Mouse (Mus musculus) kidney, embryonic 15.5 days (tissue): ENCODE data around the gene Tenm2. TPM values are rescaled to one million over a fixed set of nuclear protein-coding genes. Genes with fewer than 3 reads are reported as not detected.

Experiments
- ATAC-seq: fragments of 200-750 bp; cut with Nextera tagmentation; replicated peaks from 2 replicates; pipeline ENCODE4 v1.8.0; 2017; ENCODE audit warnings: moderate TSS enrichment; ENCODE audit not compliant: low FRiP score
- H3K27ac ChIP-seq: fragments of 300-500 bp; sonication (generic); 2 replicates; pipeline ENCODE4 v1.5.1; 2015; ENCODE audit warnings: mild to moderate bottlenecking, inconsistent platforms
- H3K27me3 ChIP-seq: fragments of 300-500 bp; sonication (generic); 2 replicates; pipeline ENCODE4 v1.6.1; 2015; ENCODE audit warnings: inconsistent platforms
- H3K36me3 ChIP-seq: fragments of 300-500 bp; sonication (generic); 2 replicates; pipeline ENCODE4 v1.6.1; 2015; ENCODE audit warnings: inconsistent platforms
- H3K4me1 ChIP-seq: fragments of 300-500 bp; sonication (generic); 2 replicates; pipeline ENCODE4 v1.6.1; 2015; ENCODE audit warnings: inconsistent platforms
- H3K4me2 ChIP-seq: fragments of 300-500 bp; sonication (generic); 2 replicates; pipeline ENCODE4 v1.6.1; 2015; ENCODE audit warnings: moderate library complexity, mild to moderate bottlenecking, inconsistent platforms
- H3K4me3 ChIP-seq: fragments of 300-500 bp; sonication (generic); replicated peaks from 2 replicates; pipeline ENCODE4 v1.5.1; 2015; ENCODE audit warnings: mild to moderate bottlenecking, inconsistent platforms
- H3K9ac ChIP-seq: fragments of 300-500 bp; sonication (generic); 2 replicates; pipeline ENCODE4 v1.6.1; 2015; ENCODE audit warnings: mild to moderate bottlenecking, inconsistent platforms
- H3K9me3 ChIP-seq: fragments of 300-500 bp; sonication (generic); replicated peaks from 2 replicates; pipeline ENCODE4 v1.6.1; 2016; ENCODE audit warnings: inconsistent platforms
- WGBS: fragments of 180-500 bp; shearing (Covaris S2); methylation state at CpG from one replicate; pipeline ENCODE4 v1.1.7; 2015; ENCODE audit warnings: mixed read lengths; 5-methylcytosine and 5-hydroxymethylcytosine counted together
- polyA plus RNA-seq: library from polyadenylated mRNA; unstranded; fragments of >200 nt; fragmentation: Nextera tagmentation; extraction: Ambion mirVana; gene quantifications from 2 replicates; pipeline ENCODE4 v1.2.1, GENCODE M21; 2015

Gene Tenm2
- polyA plus RNA-seq, 1 experiment from 2014 or later = 0.78 TPM

DNA sequence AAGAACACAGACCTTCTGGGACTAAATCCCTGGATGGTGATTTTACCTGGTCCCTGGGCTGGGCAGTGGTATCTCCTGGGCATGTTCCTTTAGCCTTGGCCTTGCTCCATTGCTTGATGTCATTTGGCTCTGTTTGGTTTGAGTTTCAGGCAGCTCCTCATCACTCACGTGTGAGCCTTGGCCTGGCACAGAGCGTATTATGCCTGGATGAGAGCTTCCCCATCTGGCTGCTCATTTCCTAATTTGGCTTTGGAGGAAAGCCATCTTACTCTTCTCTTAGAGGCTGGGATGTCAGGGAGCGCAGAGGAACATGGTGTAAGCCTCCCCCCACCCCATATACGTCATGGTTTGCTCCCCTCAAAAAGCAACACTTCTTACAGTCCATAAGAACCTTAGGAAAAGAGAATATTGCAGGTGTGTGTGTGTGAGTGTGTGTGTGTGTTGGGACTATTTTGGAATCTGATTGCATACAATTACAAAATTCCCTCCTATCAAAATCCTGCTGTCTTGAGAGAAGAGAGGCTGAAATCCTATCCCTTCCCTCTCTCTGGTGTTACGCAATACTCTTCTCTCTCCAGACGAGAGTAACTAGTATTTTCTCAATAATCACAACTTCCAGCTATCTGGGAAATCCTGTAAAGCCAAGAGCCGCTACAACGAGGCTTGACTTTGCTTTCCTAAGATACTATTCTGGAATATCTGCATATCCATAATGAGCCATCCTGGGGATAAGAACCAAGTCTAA is 1162.5 kb downstream of the Tenm2 start:
- Histone ChIP-seq H3K9ac (no peak overlapping the region), H3K9me3 (no peaks in the 10 kb centered on the region), H3K27ac (no peak overlapping the region), H3K36me3 (no peaks in the 10 kb centered on the region), H3K27me3 (no peaks in the 10 kb centered on the region), H3K4me2 (no peak overlapping the region), H3K4me3 (no peak overlapping the region), H3K4me1 (no peaks in the 10 kb centered on the region)
- ATAC-seq = no peak
- WGBS = 76% methylated on average over 8 of the region's 8 CpGs

DNA sequence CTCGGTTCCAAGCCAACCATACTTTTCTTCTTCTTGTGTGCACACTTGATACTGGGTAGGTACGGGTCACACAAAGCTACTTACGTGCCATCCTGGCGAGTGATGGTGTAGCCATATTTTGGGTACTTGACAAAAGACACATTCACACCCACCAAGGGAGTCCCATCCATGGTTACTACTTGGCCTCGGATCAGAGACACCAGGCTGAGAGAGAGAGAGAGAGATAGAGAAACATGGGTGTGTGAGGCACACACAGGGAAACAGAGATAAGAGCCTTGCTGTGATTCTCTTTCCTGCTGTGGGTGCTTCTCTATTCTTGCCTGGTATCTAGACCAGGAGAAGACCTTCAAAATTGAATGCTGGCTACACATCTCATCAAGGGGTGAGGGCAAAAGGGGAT is 1163.1 kb downstream of the Tenm2 start:
- Histone ChIP-seq H3K4me2 (no peak overlapping the region), H3K27ac (no peak overlapping the region), H3K4me3 (no peak overlapping the region), H3K4me1 (no peaks in the 10 kb centered on the region), H3K36me3 (no peaks in the 10 kb centered on the region), H3K9ac (no peak overlapping the region), H3K27me3 (no peaks in the 10 kb centered on the region), H3K9me3 (no peaks in the 10 kb centered on the region)
- WGBS = 87% methylated on average over 5 of the region's 5 CpGs
- ATAC-seq = no peak

DNA sequence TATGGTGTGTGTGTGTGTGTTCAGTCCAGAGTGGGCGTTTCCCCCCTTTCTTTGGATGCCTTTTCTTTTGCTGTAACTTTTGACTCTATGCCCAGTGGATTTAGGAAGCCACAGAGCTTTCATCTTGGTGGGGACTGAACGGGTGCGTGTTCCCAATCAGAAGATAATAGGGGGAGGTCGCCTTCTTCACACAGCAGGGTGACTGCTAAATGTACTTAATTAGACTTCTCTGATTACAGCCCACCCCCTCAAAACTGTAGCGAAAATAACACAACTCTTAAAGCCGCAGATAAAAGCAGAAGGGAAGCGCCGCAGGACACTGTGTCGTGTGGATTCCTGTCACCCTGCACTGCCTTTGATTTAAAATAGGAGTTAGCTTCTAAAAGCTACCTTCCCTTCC is 1163.7 kb downstream of the Tenm2 start:
- Histone ChIP-seq H3K9ac (no peak overlapping the region), H3K9me3 (no peaks in the 10 kb centered on the region), H3K27ac (no peak overlapping the region), H3K4me3 (no peak overlapping the region), H3K27me3 (no peaks in the 10 kb centered on the region), H3K4me2 (no peak overlapping the region), H3K36me3 (no peaks in the 10 kb centered on the region), H3K4me1 (no peaks in the 10 kb centered on the region)
- ATAC-seq = no peak
- 43% methylated on average over 9 of the region's 9 CpGs for WGBS

DNA sequence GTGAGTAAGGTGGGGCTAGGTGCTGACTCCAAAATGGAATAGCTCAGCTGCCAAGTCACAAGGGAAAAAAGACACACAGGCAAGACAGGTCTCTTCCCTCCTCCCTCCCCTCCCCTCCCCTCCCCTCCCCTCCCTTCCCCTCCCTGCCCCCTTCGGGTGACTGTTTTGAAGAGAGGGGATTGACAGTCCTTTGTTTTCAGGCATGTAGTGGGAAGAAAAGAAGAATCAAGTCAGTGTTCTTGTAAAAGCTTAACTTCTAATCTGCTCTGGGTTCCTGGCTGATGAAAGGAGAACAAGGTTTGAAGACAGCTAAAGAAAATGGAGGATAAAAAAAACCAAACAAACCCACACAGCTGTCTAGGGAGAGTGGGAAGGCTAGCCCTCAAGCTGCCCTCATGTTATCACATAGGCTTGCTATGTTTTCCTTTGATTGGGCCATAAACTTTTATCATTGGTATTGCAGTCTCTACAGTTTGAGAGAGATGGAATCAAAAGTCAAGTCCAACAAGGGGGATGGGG is 1176.4 kb downstream of the Tenm2 start:
- no peak overlapping the region for H3K4me3 ChIP-seq
- no CpG with 5 or more reads among the region's 1 CpGs for WGBS
- H3K9ac ChIP-seq = no peak overlapping the region
- ATAC-seq = no peak
- H3K27ac ChIP-seq = no peak overlapping the region
- H3K27me3 ChIP-seq = no peaks in the 10 kb centered on the region
- H3K4me1 ChIP-seq = no peaks in the 10 kb centered on the region
- H3K4me2 ChIP-seq = no peak overlapping the region
- no peaks in the 10 kb centered on the region for H3K9me3 ChIP-seq
- H3K36me3 ChIP-seq = no peaks in the 10 kb centered on the region

DNA sequence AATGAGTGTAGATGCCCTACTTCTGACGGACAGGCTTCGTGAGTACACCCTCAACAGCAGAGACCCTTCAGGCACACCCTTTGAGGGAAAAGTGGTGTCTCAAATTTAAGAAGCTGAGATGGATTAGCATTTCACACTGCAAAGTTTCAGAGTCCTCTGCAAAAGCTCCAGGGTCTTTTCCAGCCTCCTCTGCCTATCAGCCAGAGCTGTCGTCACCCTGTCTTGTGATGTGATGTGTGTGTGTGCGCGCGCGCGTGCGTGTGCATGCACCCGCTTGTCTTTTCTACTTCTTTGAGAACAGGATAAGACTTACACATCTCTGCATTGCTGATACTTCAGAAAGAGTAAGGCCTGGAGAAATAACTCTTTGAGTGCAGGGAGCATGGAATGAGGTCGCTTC is 1179.2 kb downstream of the Tenm2 start:
- Histone ChIP-seq H3K4me1 (no peaks in the 10 kb centered on the region), H3K4me3 (no peak overlapping the region), H3K27me3 (no peaks in the 10 kb centered on the region), H3K27ac (no peak overlapping the region), H3K4me2 (no peak overlapping the region), H3K9me3 (no peaks in the 10 kb centered on the region), H3K36me3 (no peaks in the 10 kb centered on the region), H3K9ac (no peak overlapping the region)
- no peak for ATAC-seq
- WGBS = 89% methylated on average over 11 of the region's 11 CpGs

DNA sequence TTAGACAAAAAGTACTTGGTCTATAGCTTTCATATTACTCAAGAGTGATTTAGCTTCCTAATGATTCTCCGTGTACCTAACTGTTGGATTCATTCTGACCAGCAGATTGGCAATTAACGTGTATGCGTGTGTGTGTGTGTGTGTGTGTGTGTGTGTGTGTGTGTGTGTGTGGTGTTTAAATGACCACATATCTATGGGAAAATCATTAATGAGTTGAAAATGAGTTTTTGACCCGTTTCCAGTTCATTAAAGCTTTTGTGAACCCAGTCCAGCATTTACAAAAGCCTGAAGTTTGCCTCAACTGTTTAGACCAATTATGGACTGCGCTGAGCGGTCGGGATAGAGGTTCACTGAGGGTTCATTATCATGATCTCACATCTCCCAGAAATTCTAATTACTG is 1181.4 kb downstream of the Tenm2 start:
- no peak for ATAC-seq
- H3K4me3 ChIP-seq = no peak overlapping the region
- H3K9me3 ChIP-seq = no peaks in the 10 kb centered on the region
- no peaks in the 10 kb centered on the region for H3K27me3 ChIP-seq
- no peaks in the 10 kb centered on the region for H3K36me3 ChIP-seq
- 81% methylated on average over 7 of the region's 7 CpGs for WGBS
- no peak overlapping the region for H3K4me2 ChIP-seq
- H3K4me1 ChIP-seq = no peaks in the 10 kb centered on the region
- no peak overlapping the region for H3K9ac ChIP-seq
- no peak overlapping the region for H3K27ac ChIP-seq

DNA sequence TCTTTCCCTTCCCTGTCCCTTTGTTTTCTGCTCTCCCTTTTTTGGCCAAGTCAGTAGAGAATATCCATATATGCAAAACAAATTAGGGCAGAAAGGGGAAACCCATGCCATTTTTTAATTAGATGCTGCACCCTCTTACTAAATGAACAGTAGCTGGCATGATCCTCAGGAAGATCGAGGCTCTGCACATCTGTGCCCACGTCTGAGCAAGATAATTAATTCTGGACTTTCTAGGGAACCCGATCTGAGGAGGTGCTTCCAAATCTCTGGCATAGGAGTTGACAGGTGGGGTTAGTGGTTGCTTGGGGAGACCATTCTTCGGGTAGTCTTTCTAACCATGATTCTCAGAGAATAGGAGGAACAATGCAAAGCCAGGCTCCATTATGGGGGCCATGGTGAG is 1182.3 kb downstream of the Tenm2 start:
- Histone ChIP-seq H3K9me3 (no peaks in the 10 kb centered on the region), H3K4me1 (no peaks in the 10 kb centered on the region), H3K27me3 (no peaks in the 10 kb centered on the region), H3K4me3 (no peak overlapping the region), H3K4me2 (no peak overlapping the region), H3K27ac (no peak overlapping the region), H3K9ac (no peak overlapping the region), H3K36me3 (no peaks in the 10 kb centered on the region)
- no peak for ATAC-seq
- 69% methylated on average over 4 of the region's 4 CpGs for WGBS

DNA sequence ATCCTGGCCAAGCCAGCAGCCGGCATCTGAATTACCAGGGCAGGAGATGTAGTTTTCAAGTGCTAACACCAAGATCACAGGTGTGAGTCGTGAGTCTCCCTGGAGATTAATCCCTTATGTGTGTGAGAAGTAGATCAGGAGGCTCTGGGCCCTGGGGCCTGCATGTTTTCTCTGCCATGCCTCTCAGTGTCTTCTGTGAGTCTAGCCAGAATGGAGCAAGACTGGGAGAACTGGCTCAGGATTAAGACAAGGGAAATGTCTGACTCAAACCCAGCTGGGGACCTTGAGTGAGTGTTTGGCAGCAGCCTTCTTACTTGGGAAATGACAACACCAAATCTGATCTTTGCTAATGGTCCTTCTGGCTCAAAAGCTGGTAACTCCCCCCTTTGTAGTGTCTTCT is 1183.2 kb downstream of the Tenm2 start:
- no peaks in the 10 kb centered on the region for H3K36me3 ChIP-seq
- H3K4me2 ChIP-seq = no peak overlapping the region
- no peak overlapping the region for H3K4me3 ChIP-seq
- H3K9ac ChIP-seq = no peak overlapping the region
- 74% methylated on average over 2 of the region's 2 CpGs for WGBS
- H3K9me3 ChIP-seq = no peaks in the 10 kb centered on the region
- H3K27ac ChIP-seq = no peak overlapping the region
- H3K4me1 ChIP-seq = no peaks in the 10 kb centered on the region
- H3K27me3 ChIP-seq = no peaks in the 10 kb centered on the region
- no peak for ATAC-seq

DNA sequence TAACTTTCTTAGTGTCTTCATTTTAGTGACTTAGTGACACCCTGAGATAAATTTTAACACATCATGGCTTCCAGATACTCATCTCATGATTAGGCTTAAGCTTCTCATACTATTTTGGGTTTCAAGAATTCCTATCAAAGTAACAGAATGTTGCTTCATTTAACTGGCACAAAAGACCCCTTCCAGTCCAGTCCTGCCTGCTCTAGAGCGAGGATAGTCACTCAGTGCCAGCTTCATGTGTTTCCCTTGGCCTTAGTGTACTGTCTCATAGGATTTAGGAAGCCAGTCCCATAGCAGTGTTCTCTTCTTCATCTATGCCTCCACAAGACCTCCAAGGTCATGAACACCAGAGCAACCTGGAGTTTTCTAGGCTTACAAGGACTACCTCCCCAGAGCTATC is 1183.7 kb downstream of the Tenm2 start:
- H3K36me3 ChIP-seq = no peaks in the 10 kb centered on the region
- no peaks in the 10 kb centered on the region for H3K9me3 ChIP-seq
- H3K27ac ChIP-seq = no peak overlapping the region
- H3K9ac ChIP-seq = no peak overlapping the region
- H3K27me3 ChIP-seq = no peaks in the 10 kb centered on the region
- no peak overlapping the region for H3K4me3 ChIP-seq
- no peak for ATAC-seq
- no peaks in the 10 kb centered on the region for H3K4me1 ChIP-seq
- WGBS = 96% methylated on average over 1 of the region's 1 CpGs
- no peak overlapping the region for H3K4me2 ChIP-seq

DNA sequence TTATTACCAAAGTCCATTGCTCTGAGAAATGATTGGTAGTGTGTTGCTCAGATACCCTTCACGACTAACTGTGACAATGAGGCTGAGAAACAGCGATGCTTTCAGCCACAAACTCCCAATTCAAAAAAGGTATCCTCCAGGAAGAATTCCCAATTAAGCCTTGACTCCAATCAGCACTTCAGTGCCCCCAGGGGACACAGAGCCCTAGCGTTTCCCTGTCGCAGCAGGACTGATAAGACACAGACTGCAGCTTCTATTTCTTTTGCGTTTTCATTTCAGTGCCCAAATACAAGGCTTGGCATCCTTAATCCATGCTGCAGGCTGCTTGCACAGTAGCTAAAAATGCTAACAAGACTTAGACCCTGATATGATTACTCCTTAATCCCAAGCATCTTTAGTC is 1186.2 kb downstream of the Tenm2 start:
- H3K9me3 ChIP-seq = no peaks in the 10 kb centered on the region
- H3K9ac ChIP-seq = no peak overlapping the region
- peaks cover 3% of the 10 kb centered on the region; the same call in 1 of the 2 replicates for H3K27me3 ChIP-seq
- H3K27ac ChIP-seq = no peak overlapping the region
- H3K4me3 ChIP-seq = no peak overlapping the region
- no peak overlapping the region for H3K4me2 ChIP-seq
- H3K4me1 ChIP-seq = no peaks in the 10 kb centered on the region
- no peak for ATAC-seq
- no peaks in the 10 kb centered on the region for H3K36me3 ChIP-seq
- 34% methylated on average over 5 of the region's 5 CpGs for WGBS

DNA sequence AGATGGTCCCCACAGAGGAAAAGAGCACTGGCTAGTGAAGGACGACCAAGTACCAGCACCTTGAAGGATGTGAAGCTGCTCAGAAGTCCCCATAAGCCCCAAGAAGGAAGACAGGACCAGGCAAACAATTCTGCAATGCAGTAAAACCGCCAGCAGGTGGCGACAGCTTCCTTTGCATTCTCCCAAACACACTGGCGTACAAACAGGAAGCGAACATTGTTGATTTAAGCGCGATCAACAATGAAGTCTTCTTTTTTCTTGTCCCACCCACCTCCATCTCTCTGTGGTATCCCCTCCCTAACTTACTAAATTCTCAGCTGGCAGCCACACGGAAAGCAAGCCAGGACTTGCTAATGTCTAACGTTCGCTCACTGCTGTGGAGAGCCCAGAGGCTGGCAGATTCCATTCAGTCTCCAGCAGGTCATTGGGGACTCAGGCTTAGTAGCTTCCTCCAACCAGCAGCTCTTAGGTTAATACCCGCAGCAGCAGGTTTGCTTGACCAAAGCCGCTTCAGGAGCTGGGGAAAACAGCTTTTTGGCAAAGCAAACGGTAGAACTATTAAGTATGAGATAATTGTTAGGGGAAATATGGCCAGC is 1190.0 kb downstream of the Tenm2 start:
- Histone ChIP-seq H3K27me3 (peaks cover 11% of the 10 kb centered on the region), H3K4me3 (peak overlapping the region; percentile 51), H3K4me2 (peak overlapping the region; percentile 67), H3K9me3 (no peaks in the 10 kb centered on the region), H3K27ac (no peak overlapping the region), H3K4me1 (no peaks in the 10 kb centered on the region), H3K36me3 (no peaks in the 10 kb centered on the region), H3K9ac (peak overlapping the region; percentile 47; the same call in 1 of the 2 replicates)
- 3% methylated on average over 13 of the region's 13 CpGs for WGBS
- peak; percentile 85 for ATAC-seq

DNA sequence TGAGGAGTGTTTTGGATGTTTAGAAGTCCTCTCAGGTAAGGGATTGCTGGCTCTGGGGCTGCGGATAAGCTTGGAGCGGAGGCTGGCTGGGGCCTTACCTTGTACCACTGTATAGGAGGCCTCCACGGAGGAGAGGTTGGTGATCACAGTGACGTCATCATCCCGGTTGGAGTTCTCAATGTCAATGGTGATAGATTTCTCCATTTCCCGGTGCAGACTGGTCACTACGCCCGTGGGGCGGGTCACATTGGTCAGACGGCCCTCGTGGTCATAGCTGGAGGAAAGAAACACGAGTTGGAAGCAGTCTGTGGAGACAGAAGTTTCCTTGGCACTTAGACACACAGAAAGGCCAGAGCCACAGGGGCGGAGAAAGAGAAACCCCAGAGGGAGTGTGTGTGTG is 1194.4 kb downstream of the Tenm2 start:
- no peak for ATAC-seq
- Histone ChIP-seq H3K27ac (no peak overlapping the region), H3K9me3 (no peaks in the 10 kb centered on the region), H3K4me1 (peaks cover 9% of the 10 kb centered on the region; the same call in 1 of the 2 replicates), H3K9ac (no peak overlapping the region), H3K4me3 (no peak overlapping the region), H3K27me3 (peaks cover 11% of the 10 kb centered on the region), H3K36me3 (no peaks in the 10 kb centered on the region), H3K4me2 (no peak overlapping the region)
- 77% methylated on average over 13 of the region's 13 CpGs for WGBS
